Mouse (Mus musculus): Measurements from ENCODE around the gene Ces1g.

DNA sequence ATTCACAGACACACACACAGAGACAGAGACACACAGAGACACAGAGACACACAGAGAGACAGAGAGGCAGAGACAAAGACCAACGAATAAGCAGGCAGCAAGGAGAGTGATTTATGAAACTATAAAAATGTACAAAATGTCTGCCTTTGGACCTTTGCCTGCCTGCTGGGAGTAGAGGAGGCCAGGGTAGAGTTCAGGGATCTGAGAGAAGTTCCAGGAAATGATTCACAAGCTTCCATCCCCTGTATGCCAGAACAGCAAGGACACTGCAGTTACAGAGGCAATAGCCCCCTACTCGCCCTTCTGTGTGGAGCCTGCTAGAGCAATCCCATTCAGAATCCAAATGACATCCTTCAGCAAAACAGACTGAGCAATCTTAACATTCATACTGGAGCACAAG lies 75.7 kb downstream of the Ces1g start:
- TF ChIP-seq GATA1 (IDR thresholded peaks at IDR 0.05; ENCODE audit: low read length), result no peak
- TF ChIP-seq TAL1 (IDR thresholded peaks at IDR 0.05; ENCODE audit: low read length), result no peak

Measured in erythroblast, embryonic 14.5 days (primary cell).